Mouse (Mus musculus) left cerebral cortex, postnatal 25 days (tissue): ENCODE data around the gene Gm28845. TPM values are rescaled to one million over a fixed set of nuclear protein-coding genes. Genes with fewer than 3 reads are reported as not detected.

Source experiments
- total RNA-seq, 2 experiments: library from RNA; stranded (reverse); gene quantifications; 2 replicates each; pipeline ENCODE4 v1.2.3; 2021

Gene Gm28845
- total RNA-seq, 2 experiments from 2014 or later, result 0.69 TPM; not detected in 1

Other genes with a start within 250 kb of the Gm28845 start
- gene Plekhm3, start 162.7 kb downstream of the Gm28845 start, total RNA-seq, result 10 to 100 TPM; 32.9 to 37.9 TPM
- not detected for gene Akr1cl, start 86.8 kb downstream of the Gm28845 start, total RNA-seq
- gene Cryge, start 68.4 kb downstream of the Gm28845 start, total RNA-seq, result not detected
- not detected for gene Crygd, start 56.1 kb downstream of the Gm28845 start, total RNA-seq
- gene Crygc, start 45.9 kb downstream of the Gm28845 start, total RNA-seq, result not detected
- not detected for gene Crygb, start 37.3 kb downstream of the Gm28845 start, total RNA-seq
- under 1 TPM in 1 of 2 experiments, not detected in 1; 0.57 TPM for gene Cryga, start 16.2 kb downstream of the Gm28845 start, total RNA-seq
- 1 to 10 TPM; 5.3 to 8.7 TPM for gene D630023F18Rik, start 3.7 kb upstream of the Gm28845 start, total RNA-seq
- 10 to 100 TPM; 44.0 to 44.2 TPM for gene Idh1, start 66.9 kb upstream of the Gm28845 start, total RNA-seq
- gene Pikfyve, start 67.1 kb upstream of the Gm28845 start, total RNA-seq, result 10 to 100 TPM; 45.2 to 47.3 TPM
- 1 to 10 TPM; 2.0 to 2.7 TPM for gene Pth2r, start 162.5 kb upstream of the Gm28845 start, total RNA-seq